Mouse (Mus musculus) lung, postnatal 0 days (tissue): Measurements from ENCODE around the gene Braf.

Experiments used
- CTCF ChIP-seq: IDR thresholded peaks from 2 replicates; pipeline ENCODE4 v1.5.1; 2016; ENCODE audit warnings: antibody characterized with exemption, mild to moderate bottlenecking
- EP300 ChIP-seq: IDR thresholded peaks from 2 replicates; pipeline ENCODE4 v1.6.1; 2016; ENCODE audit warnings: antibody characterized with exemption, mild to moderate bottlenecking, control low read depth

GRCm38 (mm10) chr6:39724071-39724470, 1.2 kb downstream of the Braf start:
- no peak for TF ChIP-seq EP300
- TF ChIP-seq CTCF = no peak
